Mouse (Mus musculus): ENCODE measurements around the gene Foxred2.

DNA sequence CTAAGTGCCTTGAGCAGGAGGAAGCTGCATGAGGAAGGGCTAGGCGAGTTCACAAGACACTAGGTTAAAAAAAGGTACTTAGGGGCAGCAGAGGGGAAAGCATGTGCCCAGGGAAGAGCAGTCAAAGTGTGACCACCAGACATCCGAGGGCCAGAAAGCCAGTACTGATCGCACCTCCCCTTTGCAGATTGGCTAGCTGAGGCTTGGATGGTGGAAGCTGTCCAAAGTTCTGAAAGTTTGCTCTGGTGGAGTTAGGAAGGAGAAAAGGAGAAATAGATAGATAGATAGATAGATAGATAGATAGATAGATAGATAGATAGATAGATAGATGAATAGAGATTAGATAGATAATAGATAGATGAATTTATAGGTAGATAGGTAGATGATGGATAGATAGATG, 26.9 kb upstream of the Foxred2 start:
- no peak for TF ChIP-seq POLR2A (IDR thresholded peaks at IDR 0.05; ENCODE audit: control insufficient read depth, extremely low read depth, insufficient read depth, low read length, poor library complexity)
- TF ChIP-seq CTCF (IDR thresholded peaks at IDR 0.05; ENCODE audit: borderline replicate concordance, control insufficient read depth, extremely low read depth, insufficient read depth, low read length, poor library complexity): no peak
